Mouse (Mus musculus): ENCODE data around the gene Gipc2.

Gene Gipc2

GRCm38 (mm10) chr3:152119987-152120386, 46.0 kb downstream of the Gipc2 start:
- DNase-seq (ENCODE audit: low spot score), result no peak

DNA sequence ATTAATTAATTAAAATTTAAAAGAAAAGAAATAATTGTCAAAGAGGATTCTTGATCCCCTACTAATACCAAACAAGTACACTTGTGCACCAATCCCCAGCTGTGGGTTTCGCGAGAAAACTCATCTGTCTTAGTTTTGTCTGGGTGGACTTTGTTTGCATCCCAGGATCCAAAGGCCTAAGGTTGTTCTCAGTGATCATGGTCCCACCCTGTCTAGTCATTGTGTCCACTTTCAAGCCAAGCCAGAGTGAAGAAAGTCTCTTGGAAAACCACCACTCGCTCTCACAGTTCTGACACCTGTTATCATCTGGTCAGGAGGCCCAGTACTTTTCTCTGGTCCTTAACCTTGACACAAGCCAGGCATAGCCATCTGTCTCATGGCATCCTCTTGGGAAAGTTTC, 48.1 kb downstream of the Gipc2 start:
- no peak for DNase-seq (ENCODE audit: low spot score)

DNA sequence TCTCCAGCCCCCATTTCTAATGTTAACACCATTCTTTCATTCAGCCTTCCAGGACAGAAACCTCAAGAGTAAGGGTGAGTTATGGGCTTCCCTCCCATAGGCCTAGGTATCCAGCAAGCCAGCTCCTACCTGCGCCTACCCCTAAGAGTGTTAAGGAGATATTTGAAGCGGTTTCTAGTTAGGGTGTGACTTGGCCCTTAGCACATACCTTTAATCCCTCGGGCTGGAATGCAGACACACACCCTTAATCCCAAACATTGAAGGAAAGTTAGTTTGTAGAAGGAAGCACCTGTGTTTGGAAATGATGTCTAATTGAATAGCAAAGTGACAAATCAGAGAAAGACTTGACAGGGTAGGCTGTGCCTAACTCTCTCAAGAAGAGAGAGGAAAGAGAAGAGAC, 49.9 kb downstream of the Gipc2 start:
- no peak for DNase-seq (ENCODE audit: low spot score)

- peak; percentile 97 for DNase-seq (ENCODE audit: low spot score)
These were observed 51.2 kb downstream of the Gipc2 start for GRCm38 (mm10) chr3:152114786-152115185.

GRCm38 (mm10) chr3:152114222-152114621, 51.8 kb downstream of the Gipc2 start:
- peak; percentile 31 for DNase-seq (ENCODE audit: low spot score)

DNA sequence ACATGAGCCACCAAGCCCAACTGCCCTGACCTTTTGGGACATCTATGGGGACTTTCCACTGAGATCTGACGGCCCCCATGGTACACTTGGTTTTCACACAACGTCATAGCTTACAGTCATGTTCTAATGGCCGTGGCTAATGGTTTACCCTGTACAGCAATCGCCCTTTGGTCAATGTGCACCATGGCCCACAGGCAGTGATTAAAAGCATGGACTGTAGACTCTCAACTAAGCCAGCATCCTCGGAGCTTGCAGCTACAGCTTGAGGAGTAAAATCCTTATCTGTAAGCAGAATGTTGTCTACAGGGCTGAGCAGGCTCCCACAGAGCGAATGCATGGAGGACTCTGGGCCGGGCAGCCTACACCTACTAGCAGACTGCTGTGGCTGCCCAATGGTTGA, 52.5 kb downstream of the Gipc2 start:
- no peak for DNase-seq (ENCODE audit: low spot score)

GRCm38 (mm10) chr3:152112664-152113063, 53.4 kb downstream of the Gipc2 start:
- DNase-seq (ENCODE audit: low spot score), result no peak

- DNase-seq (ENCODE audit: low spot score), result no peak
These were observed 54.5 kb downstream of the Gipc2 start for GRCm38 (mm10) chr3:152111482-152111881.

DNA sequence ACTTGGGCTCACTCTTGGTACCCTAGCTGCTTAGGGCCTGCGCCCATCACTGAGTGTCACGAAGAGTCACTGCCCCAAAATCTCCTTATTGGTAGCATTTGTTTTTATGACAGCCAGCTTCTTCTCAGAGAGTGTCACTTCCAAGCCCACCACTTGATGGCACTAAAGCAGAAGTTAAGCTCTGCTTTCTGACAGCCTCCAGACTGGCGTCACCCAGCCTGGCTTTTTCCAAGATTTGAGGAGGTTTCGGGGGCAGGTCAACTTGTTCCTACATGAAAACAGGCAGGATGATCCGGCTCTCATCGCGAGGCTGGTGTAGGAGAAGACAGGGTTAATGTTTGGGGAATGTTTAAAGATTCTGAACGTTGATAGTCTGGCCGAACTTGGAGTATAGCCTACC, 54.9 kb downstream of the Gipc2 start:
- DNase-seq (ENCODE audit: low spot score), result peak; percentile 80

- no peak for DNase-seq (ENCODE audit: low spot score)
These were observed 56.8 kb downstream of the Gipc2 start for GRCm38 (mm10) chr3:152109260-152109587.

DNA sequence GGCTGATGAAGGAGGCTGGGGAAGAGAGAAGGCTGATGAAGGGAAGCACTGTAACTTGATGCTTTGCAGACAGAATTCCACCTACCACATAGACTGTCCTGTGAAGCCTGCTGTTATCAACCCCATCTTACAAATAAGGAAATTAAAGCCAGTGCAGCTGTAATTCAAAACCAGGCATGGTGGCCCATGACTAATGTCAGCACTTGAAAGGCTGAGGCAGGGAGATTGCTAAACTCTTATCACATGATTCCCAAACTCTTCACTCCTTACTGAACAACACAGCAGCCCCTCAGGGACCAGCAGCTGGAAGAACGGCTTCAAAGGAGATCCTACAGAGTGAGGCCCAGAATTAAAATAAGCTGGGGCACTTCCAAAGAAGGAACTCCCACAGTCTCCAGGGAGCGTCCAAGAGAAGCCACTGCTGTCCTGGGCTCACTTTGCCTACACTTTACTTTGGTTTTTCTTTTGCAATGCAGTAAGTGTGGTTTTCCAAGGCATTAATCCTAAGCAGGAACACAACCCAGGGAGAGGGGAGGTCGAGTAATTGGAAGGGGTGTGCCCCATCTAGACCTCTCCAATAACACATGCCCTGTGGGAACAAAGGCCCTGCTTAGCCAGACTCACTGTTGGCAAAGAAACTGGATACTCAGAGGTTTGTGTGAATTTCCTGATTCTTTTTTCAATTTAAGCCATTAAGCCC, 57.3 kb downstream of the Gipc2 start:
- peak; percentile 59 for DNase-seq (ENCODE audit: low spot score)

DNA sequence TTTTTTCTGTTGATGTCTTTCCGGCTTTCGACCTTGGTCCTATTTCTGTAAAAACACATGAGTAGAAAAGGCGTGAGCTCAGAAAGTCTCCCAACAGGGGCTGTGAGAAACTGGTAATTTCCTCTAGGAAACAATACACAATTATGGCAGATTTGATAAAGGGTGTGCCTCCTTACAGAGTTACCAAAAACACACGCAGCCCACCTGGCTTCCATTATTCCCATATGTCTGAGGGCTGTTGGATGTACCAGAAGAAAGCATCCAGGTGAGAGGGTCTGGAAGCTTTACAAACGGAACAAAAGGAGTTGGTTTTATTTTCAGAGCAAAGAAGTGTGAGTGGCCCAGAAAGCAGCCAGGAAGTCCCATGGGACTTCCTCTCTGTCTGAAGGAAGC, 58.0 kb downstream of the Gipc2 start:
- peak; percentile 22 for DNase-seq (ENCODE audit: low spot score)

- peak; percentile 46 for DNase-seq (ENCODE audit: low spot score)
These were observed 58.7 kb downstream of the Gipc2 start for GRCm38 (mm10) chr3:152107149-152108002.

- peak; percentile 62 for DNase-seq (ENCODE audit: low spot score)
These were observed 59.5 kb downstream of the Gipc2 start for GRCm38 (mm10) chr3:152106225-152107148.

DNA sequence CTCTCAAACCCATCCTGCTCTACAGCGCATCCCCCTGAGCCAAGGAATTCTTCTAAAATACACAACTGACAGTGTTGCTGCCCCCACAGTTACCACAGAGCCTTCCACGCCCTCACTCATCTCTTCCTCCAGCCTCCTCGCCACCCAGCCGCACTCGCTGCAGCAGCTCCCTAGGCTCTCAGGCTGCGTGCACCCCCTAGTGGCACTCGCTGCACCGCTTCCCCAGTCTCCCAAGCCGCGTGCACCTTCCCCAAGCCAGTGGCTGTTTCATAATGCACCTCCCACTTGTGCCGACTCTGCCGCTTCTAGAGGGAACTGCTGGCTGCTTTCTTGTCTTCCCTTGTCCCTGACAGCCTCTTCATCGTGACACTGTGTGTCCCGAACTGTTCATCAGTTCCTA, 60.7 kb downstream of the Gipc2 start:
- peak; percentile 86 for DNase-seq (ENCODE audit: low spot score)

DNA sequence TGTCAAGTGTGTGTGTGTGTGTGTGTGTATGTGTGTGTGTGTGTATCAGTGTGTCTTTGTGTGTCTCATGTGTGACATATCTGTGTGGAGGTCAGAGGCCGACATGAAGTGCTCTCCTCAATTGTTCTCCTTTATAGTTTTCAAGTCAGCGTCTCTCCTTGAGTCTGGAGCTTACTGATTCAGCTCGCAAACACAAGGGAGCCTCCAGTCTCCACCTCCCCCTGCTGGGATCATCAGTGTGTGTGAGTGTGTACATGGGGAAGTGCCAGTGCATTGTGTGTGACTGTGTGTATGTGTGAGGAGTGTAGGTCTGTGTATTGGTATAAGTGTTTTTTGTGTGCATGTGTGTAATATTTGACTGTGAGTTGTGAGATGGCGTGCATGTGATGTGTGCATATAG, 62.6 kb downstream of the Gipc2 start:
- no peak for DNase-seq (ENCODE audit: low spot score)

GRCm38 (mm10) chr3:152101459-152101858, 64.6 kb downstream of the Gipc2 start:
- DNase-seq (ENCODE audit: low spot score), result no peak

- no peak for DNase-seq (ENCODE audit: low spot score)
These were observed 65.8 kb downstream of the Gipc2 start for GRCm38 (mm10) chr3:152100119-152100818.

DNA sequence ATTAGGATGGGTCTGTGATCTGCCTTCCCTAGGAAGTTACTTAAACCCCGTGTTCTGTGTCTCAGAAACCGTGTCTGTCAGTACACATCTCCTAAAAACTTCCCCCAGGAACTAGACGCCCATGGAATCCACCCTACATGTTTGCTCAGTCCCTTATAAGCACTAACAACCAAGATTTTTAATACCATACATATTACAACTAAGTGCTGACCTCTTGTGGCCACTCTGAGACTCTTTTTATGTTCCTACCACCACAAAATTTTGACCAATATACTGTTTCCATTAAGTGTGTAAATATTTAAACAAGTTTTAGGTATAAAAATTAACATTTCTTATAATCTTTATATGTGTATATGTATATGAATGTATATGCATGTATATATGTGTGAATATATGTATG, 71.0 kb downstream of the Gipc2 start:
- DNase-seq (ENCODE audit: low spot score), result peak; percentile 37

GRCm38 (mm10) chr3:152092385-152093057, 73.5 kb downstream of the Gipc2 start:
- DNase-seq (ENCODE audit: low spot score), result peak; percentile 36

GRCm38 (mm10) chr3:152089178-152089577, 76.9 kb downstream of the Gipc2 start:
- peak; percentile 46 for DNase-seq (ENCODE audit: low spot score)
